Mouse (Mus musculus) Muller cell, postnatal 12 days (primary cell): Measurements from ENCODE around the gene Egfr.

Experiments used
- DNase-seq: peaks from one replicate; pipeline ENCODE4 v3.0.0-alpha.2; 2015; ENCODE audit errors: inconsistent ontology term

The Egfr gene

GRCm38 (mm10) chr11:16823830-16824545, 72.0 kb downstream of the Egfr start:
- no peak for DNase-seq

- peak; percentile 65 for DNase-seq
Observed at GRCm38 (mm10) chr11:16829468-16829867, 77.5 kb downstream of the Egfr start.

GRCm38 (mm10) chr11:16830531-16831227, 78.7 kb downstream of the Egfr start:
- no peak for DNase-seq

GRCm38 (mm10) chr11:16831974-16832464, 80.0 kb downstream of the Egfr start:
- DNase-seq: peak; percentile 80

GRCm38 (mm10) chr11:16838772-16839171, 86.8 kb downstream of the Egfr start:
- DNase-seq: no peak

- no peak for DNase-seq
Observed at GRCm38 (mm10) chr11:16842924-16843323, 90.9 kb downstream of the Egfr start.

GRCm38 (mm10) chr11:16843889-16844568, 92.0 kb downstream of the Egfr start:
- no peak for DNase-seq

GRCm38 (mm10) chr11:16848881-16849280, 96.9 kb downstream of the Egfr start:
- peak; percentile 37 for DNase-seq

GRCm38 (mm10) chr11:16851361-16851760, 99.4 kb downstream of the Egfr start:
- DNase-seq: no peak

- DNase-seq: no peak
Observed at GRCm38 (mm10) chr11:16854111-16854510, 102.1 kb downstream of the Egfr start.

GRCm38 (mm10) chr11:16857346-16857745, 105.3 kb downstream of the Egfr start:
- no peak for DNase-seq

- no peak for DNase-seq
Observed at GRCm38 (mm10) chr11:16861037-16861436, 109.0 kb downstream of the Egfr start.

GRCm38 (mm10) chr11:16863547-16863946, 111.5 kb downstream of the Egfr start:
- no peak for DNase-seq

GRCm38 (mm10) chr11:16864980-16865561, 113.1 kb downstream of the Egfr start:
- DNase-seq: no peak

GRCm38 (mm10) chr11:16868051-16868450, 116.0 kb downstream of the Egfr start:
- DNase-seq: no peak

- no peak for DNase-seq
Observed at GRCm38 (mm10) chr11:16869506-16869905, 117.5 kb downstream of the Egfr start.

GRCm38 (mm10) chr11:16871120-16871519, 119.1 kb downstream of the Egfr start:
- DNase-seq: no peak

GRCm38 (mm10) chr11:16877676-16878378, 125.8 kb downstream of the Egfr start:
- peak; percentile 68 for DNase-seq

- no peak for DNase-seq
Observed at GRCm38 (mm10) chr11:16881932-16882331, 129.9 kb downstream of the Egfr start.

GRCm38 (mm10) chr11:16886152-16886551, 134.1 kb downstream of the Egfr start:
- no peak for DNase-seq

- DNase-seq: no peak
Observed at GRCm38 (mm10) chr11:16888086-16888485, 136.1 kb downstream of the Egfr start.
